In genomic region chr15:93222475-93222874, GRCm38 (mm10) we compare ENCODE assay signal across 12 mouse cellular contexts. TPM values are rescaled to one million over a fixed set of nuclear protein-coding genes. Genes with fewer than 3 reads are reported as not detected.
DNase-seq lines count a peak whose midpoint lies in the region; ATAC-seq and TF ChIP-seq lines count a peak whose summit lies in the region.
"Had no signal": no experiment of that assay in that cellular context is flagged by ENCODE, and none has a peak within 500 bp of the region (broad histone marks: within the 10 kb centered on the region; RNA-seq: fewer than 3 reads in every experiment).

No protein-coding gene starts in this region.

- peak; percentile 52 for TF ChIP-seq CTCF in kidney, postnatal 0 days (IDR thresholded peaks at IDR 0.05; ENCODE audit: low read depth)
- peak; percentile 51 for TF ChIP-seq CTCF in stomach, postnatal 0 days (IDR thresholded peaks at IDR 0.05; ENCODE audit: low read depth)

- WGBS in kidney, postnatal 0 days = 61% methylated on average over 7 of the region's 7 CpGs
- WGBS in kidney, embryonic 16.5 days = 53% methylated on average over 7 of the region's 7 CpGs
- 56% methylated on average over 7 of the region's 7 CpGs for WGBS in stomach, postnatal 0 days
- WGBS in forebrain, embryonic 12.5 days = 68% methylated on average over 7 of the region's 7 CpGs

- H3K4me2 ChIP-seq in kidney, postnatal 0 days (ENCODE audit: low read length) = no peak overlapping the region
- H3K4me2 ChIP-seq in kidney, embryonic 16.5 days (replicated peaks; ENCODE audit: low read depth, low read length) = no peak overlapping the region
- no peak overlapping the region for H3K4me2 ChIP-seq in stomach, postnatal 0 days (replicated peaks; ENCODE audit: low read depth)
- H3K4me2 ChIP-seq in forebrain, embryonic 12.5 days = no peak overlapping the region
- H3K4me2 ChIP-seq: neural tube, embryonic 13.5 days had no signal

- TF ChIP-seq EP300 in stomach, postnatal 0 days (optimal IDR thresholded peaks at IDR 0.05) = no peak

- DNase-seq in kidney, postnatal 0 days (ENCODE audit: low spot score) = peak; percentile 13
- DNase-seq in thymus, postnatal 4 days = peak; percentile 44
- no peak for DNase-seq in thymus, postnatal 10 days (ENCODE audit: low spot score in 2 of 2)
- DNase-seq in adipocyte (ENCODE audit: low spot score) = peak; percentile 14
- no peak for DNase-seq in stomach, postnatal 0 days (ENCODE audit: low spot score)
- DNase-seq in left cerebral cortex, postnatal 36 days (ENCODE audit: low spot score in 2 of 2) = no peak
- DNase-seq: adrenal gland, adult 2 months; gastrocnemius, postnatal 10 days; spleen, adult 18-20 months had no signal

- H3K9ac ChIP-seq in kidney, postnatal 0 days (ENCODE audit: low read depth, low read length) = no peak overlapping the region
- H3K9ac ChIP-seq in kidney, embryonic 16.5 days (replicated peaks; ENCODE audit: low read length) = no peak overlapping the region
- no peak overlapping the region for H3K9ac ChIP-seq in stomach, postnatal 0 days (ENCODE audit: low read length)
- H3K9ac ChIP-seq in forebrain, embryonic 12.5 days = no peak overlapping the region
- H3K9ac ChIP-seq: neural tube, embryonic 13.5 days had no signal

- H3K27me3 ChIP-seq in kidney, postnatal 0 days (ENCODE audit: insufficient read depth, low read length) = no peaks in the 10 kb centered on the region
- H3K27me3 ChIP-seq in kidney, embryonic 16.5 days (ENCODE audit: insufficient read depth, low read length) = no peaks in the 10 kb centered on the region
- no peaks in the 10 kb centered on the region for H3K27me3 ChIP-seq in stomach, postnatal 0 days (ENCODE audit: control insufficient read depth, insufficient read depth, low read length)
- H3K27me3 ChIP-seq in forebrain, embryonic 12.5 days = 0 out of 2 replicates have a peak, but pooled peaks cover 4% of the 10 kb centered on the region
- H3K27me3 ChIP-seq: neural tube, embryonic 13.5 days had no signal

- intact Hi-C loops in left cerebral cortex, postnatal 36 days (cut with DNase I) = no loop called here

- no peaks in the 10 kb centered on the region for H3K9me3 ChIP-seq in kidney, postnatal 0 days (replicated peaks; ENCODE audit: low read length)
- no peaks in the 10 kb centered on the region for H3K9me3 ChIP-seq in kidney, embryonic 16.5 days (ENCODE audit: low read length)
- no peaks in the 10 kb centered on the region for H3K9me3 ChIP-seq in stomach, postnatal 0 days (ENCODE audit: control insufficient read depth, low read length)
- H3K9me3 ChIP-seq in forebrain, embryonic 12.5 days = no peaks in the 10 kb centered on the region

- no peaks in the 10 kb centered on the region for H3K36me3 ChIP-seq in kidney, postnatal 0 days (ENCODE audit: insufficient read depth, low read length)
- H3K36me3 ChIP-seq in kidney, embryonic 16.5 days (ENCODE audit: insufficient read depth, low read length) = no peaks in the 10 kb centered on the region
- no peaks in the 10 kb centered on the region for H3K36me3 ChIP-seq in stomach, postnatal 0 days (ENCODE audit: control insufficient read depth, insufficient read depth, low read length)
- H3K36me3 ChIP-seq in forebrain, embryonic 12.5 days (replicated peaks) = no peaks in the 10 kb centered on the region
- H3K36me3 ChIP-seq: neural tube, embryonic 13.5 days had no signal

- ATAC-seq in kidney, postnatal 0 days (replicated peaks; ENCODE audit: low FRiP score, low read depth) = no peak
- ATAC-seq in kidney, embryonic 16.5 days (ENCODE audit: low FRiP score, low TSS enrichment) = no peak
- no peak for ATAC-seq in stomach, postnatal 0 days (ENCODE audit: low FRiP score, low TSS enrichment)
- ATAC-seq in forebrain, embryonic 12.5 days (ENCODE audit: low FRiP score) = no peak

- no peak overlapping the region for H3K4me3 ChIP-seq in kidney, postnatal 0 days (replicated peaks; ENCODE audit: low read depth, low read length)
- H3K4me3 ChIP-seq in kidney, embryonic 16.5 days (ENCODE audit: low read length) = no peak overlapping the region
- no peak overlapping the region for H3K4me3 ChIP-seq in stomach, postnatal 0 days (ENCODE audit: low read depth, low read length)
- no peak overlapping the region for H3K4me3 ChIP-seq in forebrain, embryonic 12.5 days (replicated peaks)
- H3K4me3 ChIP-seq: neural tube, embryonic 13.5 days had no signal

- no peaks in the 10 kb centered on the region for H3K4me1 ChIP-seq in kidney, postnatal 0 days (replicated peaks; ENCODE audit: insufficient read depth, low read length)
- H3K4me1 ChIP-seq in kidney, embryonic 16.5 days (ENCODE audit: insufficient read depth, low read length) = no peaks in the 10 kb centered on the region
- H3K4me1 ChIP-seq in stomach, postnatal 0 days (replicated peaks; ENCODE audit: control insufficient read depth, insufficient read depth) = no peaks in the 10 kb centered on the region
- no peaks in the 10 kb centered on the region for H3K4me1 ChIP-seq in forebrain, embryonic 12.5 days

- no peak overlapping the region for H3K27ac ChIP-seq in kidney, postnatal 0 days
- no peak overlapping the region for H3K27ac ChIP-seq in kidney, embryonic 16.5 days (ENCODE audit: low read length)
- H3K27ac ChIP-seq in stomach, postnatal 0 days (replicated peaks) = no peak overlapping the region
- no peak overlapping the region for H3K27ac ChIP-seq in forebrain, embryonic 12.5 days
- H3K27ac ChIP-seq: neural tube, embryonic 13.5 days had no signal

RNA-seq across cellular contexts. Expression of gene Gxylt1, which starts 52.5 kb away (rescaled TPM):
- 6.7 and 8.3 TPM in 2 replicates for polyA plus RNA-seq in kidney, postnatal 0 days (2015; fragmentation: Nextera tagmentation; extraction: Ambion mirVana)
- polyA plus RNA-seq in kidney, embryonic 16.5 days (2015; fragmentation: Nextera tagmentation; extraction: Ambion mirVana) = 12.6 and 15.8 TPM in 2 replicates
- 5.2 and 5.7 TPM in 2 replicates for polyA plus RNA-seq in stomach, postnatal 0 days (2015; fragmentation: Nextera tagmentation; extraction: Ambion mirVana)
- total RNA-seq in left cerebral cortex, postnatal 36 days (2021) = 10 to 100 TPM in 1 of 2 experiments, 1 to 10 TPM in 1; 9.9 to 13.0 TPM
- polyA plus RNA-seq in forebrain, embryonic 12.5 days (2016; fragmentation: Nextera tagmentation; extraction: Ambion mirVana) = 19.4 and 20.0 TPM in 2 replicates

Comparison
In these comparisons a context has a peak if more than half of its experiments do, and no peak if none do; other contexts are left out.
1. DNase-seq: peak in kidney, postnatal 0 days (single experiment), thymus, postnatal 4 days (single experiment) and adipocyte (single experiment); none in thymus, postnatal 10 days (0 of 2), stomach, postnatal 0 days (single experiment) and left cerebral cortex, postnatal 36 days (0 of 2).